Mouse (Mus musculus) lung, postnatal 36 days (tissue): ENCODE data around the gene Tmem213.
A peak's percentile ranks its signal among the peaks of the same experiment; 100 is the strongest.

ENCODE experiments used
- DNase-seq: peaks from one replicate; pipeline ENCODE4 v3.0.0; 2022; ENCODE audit warnings: mixed read lengths

Tmem213 gene

GRCm38 (mm10) chr6:38118341-38118740, 9.3 kb downstream of the Tmem213 start:
- no peak for DNase-seq

DNA sequence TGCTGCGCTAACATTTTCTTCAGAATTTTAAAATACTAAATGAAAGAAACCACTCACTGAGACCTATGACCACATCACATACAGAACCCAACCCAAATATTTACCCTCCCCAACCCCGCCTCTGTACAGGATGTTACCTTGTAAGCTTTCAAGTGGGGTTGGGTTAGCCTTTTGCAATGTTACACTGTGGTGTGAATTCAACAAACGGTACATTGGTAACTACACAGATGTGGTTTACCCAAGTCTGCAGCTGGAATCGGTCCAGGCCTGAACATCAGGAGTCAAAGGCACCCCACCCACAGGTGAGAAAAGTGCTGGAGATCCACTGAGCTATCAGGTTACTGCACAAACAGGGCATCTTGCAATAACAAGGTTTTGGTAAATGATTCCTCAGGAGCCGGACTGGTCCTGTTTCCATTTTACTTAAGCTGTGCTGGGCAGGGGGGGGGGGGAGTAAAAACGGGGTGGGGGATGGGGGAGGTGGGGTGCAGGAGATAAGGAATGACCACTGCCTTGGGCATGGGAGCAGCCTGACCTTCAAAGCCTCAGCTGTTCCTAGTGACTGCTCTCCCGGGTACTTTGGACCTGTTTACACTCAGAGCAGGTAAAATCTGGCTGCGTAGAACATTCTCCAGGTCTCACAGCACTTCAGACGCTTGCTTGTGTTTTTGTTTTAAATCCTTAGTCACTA, 11.8 kb downstream of the Tmem213 start:
- peak; percentile 86 for DNase-seq

DNA sequence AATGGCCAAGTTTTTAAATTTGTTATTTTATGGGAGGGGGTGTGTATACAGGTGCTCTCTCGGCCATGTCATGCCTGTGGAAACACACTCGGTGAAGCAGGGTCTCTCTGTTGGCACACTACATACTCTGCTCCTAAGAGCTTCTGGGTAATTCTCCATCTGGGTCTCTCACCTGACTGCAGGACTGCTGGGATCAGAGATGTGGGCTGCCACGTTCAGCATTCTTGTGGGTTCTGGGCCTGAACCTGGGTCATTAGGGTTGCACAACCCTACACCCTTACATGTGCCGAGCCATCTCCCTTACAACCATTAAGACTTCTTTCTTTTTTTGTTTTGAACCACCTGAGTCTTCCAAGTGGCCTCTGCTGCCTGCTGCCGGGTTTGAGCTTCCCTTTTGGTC, 12.8 kb downstream of the Tmem213 start:
- DNase-seq: no peak

DNA sequence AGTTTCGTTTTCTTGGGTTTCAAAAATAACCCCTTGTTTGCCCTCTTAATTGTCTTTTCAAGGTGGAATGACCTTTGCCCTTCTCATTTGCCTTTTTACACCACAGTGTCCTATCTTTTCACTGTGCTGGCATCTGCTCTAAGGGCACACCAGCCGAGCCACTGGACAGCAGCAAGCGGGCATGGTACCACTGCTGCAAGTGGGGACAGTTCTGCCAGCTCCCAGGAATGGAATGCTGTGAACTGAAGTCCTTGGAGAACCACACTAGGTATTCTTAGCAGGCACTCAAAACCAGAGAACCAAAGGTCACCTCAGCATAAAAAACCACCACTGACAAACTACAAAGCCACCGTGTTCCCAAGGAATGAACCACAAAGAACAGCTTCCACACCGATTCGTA, 13.7 kb downstream of the Tmem213 start:
- DNase-seq: peak; percentile 65

DNA sequence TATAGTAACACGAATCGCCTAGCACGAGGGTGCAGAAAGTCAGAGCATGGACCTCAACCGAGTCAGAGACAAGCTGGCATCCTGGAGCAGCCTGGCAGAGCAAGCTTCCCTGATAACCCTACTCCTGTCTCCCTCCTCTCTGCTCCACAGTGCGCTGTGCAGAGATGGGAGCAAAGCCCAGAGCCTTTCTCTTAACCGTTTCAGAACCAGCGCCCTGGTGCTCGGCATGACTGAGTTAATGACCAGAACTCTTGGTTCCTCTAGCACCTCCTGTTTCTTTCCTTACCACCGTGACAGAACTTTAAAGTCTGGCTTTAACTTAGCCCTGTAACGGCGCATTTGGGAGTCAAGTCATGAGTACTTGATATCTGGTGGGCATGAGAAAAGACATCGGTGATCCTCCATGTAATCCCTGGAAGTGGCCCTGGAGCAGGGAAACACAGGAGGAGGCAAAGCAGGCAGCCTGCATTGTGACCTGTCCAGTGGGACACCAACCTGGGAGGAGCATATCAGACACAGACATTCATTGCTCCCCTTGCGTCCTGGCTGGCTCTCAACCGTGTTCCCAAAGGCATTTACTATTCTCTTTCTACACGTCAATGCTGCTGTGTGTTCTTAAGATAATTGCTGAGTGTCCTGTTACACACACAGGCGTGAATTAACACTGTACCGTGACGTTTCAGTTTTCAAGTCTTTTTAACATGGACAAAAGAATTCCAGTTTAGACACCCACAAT, 14.6 kb downstream of the Tmem213 start:
- no peak for DNase-seq

GRCm38 (mm10) chr6:38124207-38124835, 15.3 kb downstream of the Tmem213 start, which contains the start of gene Atp6v0a4:
Atp6v0a4 (minus strand) TSS chr6:38124586.
- DNase-seq: peak; percentile 66

- DNase-seq: no peak
These were observed 15.8 kb downstream of the Tmem213 start for GRCm38 (mm10) chr6:38124882-38125281.

DNA sequence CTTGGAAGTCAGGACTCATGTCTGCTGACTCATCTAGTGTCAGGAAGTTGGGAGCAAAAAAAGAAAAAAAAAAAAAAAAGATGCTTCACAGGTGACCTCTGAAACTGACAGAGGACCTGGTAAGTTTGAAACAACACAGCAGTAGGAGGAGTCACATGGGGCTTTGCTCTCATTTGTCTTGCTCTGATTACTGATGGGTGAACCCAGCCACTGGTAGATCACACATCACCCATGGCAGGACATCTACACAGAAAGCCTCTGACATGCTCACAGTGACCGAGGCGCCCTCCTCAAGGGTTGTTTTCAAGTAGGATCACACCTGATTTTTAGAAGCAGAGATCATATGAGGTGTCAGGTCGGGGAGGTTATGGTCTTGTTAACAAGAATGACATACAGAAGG, 16.4 kb downstream of the Tmem213 start:
- DNase-seq: no peak

GRCm38 (mm10) chr6:38128115-38128514, 19.1 kb downstream of the Tmem213 start:
- peak; percentile 36 for DNase-seq

DNA sequence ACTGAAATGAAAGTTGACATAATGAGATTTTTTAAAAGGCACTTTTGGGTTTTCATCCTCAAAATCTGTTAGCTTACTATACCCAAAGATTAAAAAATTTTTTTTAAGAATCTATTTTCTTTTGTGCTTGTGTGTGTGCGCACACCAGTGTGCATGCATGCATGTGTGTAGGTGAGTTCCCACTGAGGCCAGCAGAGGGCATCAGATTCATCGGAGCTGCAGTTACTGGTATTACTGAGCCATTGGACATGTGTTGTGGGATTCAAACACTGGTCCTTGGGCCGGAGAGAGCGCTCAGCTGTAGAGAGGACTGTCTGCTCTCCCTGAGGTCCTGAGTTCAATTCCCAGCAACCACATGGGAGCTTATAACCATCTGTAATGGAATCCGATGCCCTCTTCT, 20.8 kb downstream of the Tmem213 start:
- no peak for DNase-seq

GRCm38 (mm10) chr6:38131801-38132231, 22.8 kb downstream of the Tmem213 start:
- DNase-seq: peak; percentile 59

DNA sequence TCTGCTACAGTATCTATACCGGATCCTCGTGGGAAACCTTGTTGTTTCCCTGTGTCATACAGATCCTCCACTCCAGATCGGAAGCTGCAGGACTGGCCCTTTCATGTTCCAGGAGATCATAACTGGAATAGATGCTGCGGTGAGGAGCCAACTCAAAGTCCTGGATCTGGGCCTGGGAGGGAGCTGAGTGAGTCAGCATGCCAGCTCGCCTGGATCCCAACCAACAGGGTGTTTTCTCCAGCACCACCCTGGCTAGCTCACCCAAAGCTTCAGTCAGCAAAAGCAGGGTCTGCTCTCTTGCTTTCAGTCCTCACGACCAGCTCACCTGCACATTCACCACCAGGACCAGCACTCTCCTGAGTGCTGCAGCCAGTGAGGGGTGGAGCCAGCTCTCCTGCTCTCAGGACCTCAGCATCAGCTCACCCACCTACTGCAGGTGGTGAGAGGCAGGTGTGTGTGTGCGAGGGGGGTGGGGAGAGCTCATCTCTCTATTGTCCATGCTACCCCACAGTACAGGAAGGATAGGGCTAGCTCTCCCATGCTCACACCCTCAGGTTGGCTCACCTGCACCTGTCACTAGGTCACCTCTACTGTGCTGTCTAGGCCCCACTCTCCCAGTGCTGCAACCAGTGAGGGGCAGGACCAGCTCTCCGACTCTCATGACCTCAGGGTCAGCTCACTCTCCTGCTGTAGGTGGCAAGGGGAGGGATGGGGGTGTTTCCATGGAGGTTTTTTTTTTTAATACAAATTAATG, 25.9 kb downstream of the Tmem213 start:
- peak; percentile 59 for DNase-seq

GRCm38 (mm10) chr6:38139086-38139485, 30.0 kb downstream of the Tmem213 start:
- no peak for DNase-seq

- DNase-seq: no peak
These were observed 31.3 kb downstream of the Tmem213 start for GRCm38 (mm10) chr6:38140402-38140801.

DNA sequence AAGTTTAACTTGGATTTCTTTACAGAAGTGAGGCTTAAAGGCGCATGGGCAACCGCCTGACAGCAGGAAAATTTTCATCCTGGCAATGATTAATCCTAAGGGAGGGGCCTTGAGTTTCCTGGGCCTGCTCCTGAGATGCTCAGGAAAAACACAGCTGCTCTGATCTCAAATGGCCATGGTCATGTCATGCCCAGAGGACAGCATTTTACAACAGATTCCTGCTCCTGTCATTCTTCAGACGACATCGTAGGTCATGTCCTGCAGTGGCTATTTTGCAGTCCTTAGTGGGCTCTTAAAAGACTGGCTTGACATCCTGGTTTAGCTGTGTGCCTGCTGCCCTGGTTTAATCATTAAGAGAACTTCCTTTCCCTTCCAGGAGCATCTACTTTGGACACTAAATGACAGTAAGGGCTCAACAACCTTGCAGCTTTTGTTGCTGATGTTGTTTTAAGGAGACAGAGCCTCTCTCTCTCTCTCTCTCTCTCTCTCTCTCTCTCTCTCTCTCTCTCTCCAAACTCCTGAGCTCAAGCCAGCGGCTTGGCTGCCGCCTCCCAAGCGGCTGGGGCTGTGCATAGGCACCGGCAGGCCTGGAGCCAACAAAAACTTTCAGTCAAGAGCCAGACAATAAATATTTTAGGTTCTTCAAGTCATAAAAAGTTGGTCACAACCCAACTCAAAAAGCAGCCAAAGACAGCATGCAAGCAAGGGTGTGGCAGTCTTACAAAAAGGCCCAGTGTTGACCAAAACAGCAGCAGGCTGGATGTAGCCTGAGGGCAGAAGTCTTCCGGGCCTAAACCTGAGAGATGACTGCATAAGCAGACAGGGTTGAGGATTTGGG, 35.3 kb downstream of the Tmem213 start:
- peak; percentile 80 for DNase-seq

DNA sequence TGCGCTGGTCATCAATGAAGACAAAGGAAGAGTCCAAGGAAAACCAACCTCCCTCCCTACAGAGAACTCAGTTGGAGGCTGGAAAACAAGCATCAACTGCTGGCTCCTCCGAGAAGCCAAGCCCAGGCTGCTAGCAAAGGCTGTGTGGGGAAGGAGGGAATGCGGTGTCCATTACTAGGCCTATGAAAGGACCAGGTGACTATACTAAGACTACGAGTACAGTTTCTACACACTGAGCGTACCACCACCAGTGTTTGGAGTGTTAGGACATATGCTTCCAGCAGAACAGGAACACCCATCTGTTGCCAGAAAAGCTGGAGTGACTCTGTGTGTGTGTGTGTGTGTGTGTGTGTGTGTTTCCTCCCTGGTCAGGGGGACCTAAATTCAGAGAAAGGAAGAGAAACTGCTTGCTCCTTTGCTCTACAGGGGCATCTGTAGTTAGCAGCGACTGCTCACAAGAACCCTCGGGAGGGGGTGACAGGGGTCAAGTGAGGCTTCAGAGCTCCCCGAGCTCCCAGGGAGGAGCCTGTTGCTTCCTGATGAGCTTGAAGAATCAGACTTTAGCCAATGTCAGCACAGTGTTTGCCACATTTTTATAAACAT, 36.5 kb downstream of the Tmem213 start:
- no peak for DNase-seq

DNA sequence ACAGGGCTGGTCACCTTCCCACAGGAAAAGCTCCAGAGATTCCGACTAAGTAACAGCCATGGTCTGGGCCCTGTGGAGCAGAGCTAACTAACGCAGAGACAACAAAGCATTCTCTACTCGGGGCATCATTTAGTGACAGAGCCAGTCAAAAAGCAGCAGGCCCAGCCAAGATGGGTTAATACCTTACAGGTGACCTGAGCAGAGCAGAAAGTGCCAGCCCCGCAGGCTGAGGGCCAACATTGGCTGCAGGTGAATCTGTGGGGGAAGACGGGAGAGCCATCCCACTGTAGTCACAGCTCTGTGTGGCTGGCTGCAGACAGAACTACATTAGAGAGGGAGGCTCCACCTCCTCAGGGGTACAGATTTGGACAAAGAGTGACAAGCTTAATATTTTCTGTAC, 38.2 kb downstream of the Tmem213 start:
- no peak for DNase-seq

DNA sequence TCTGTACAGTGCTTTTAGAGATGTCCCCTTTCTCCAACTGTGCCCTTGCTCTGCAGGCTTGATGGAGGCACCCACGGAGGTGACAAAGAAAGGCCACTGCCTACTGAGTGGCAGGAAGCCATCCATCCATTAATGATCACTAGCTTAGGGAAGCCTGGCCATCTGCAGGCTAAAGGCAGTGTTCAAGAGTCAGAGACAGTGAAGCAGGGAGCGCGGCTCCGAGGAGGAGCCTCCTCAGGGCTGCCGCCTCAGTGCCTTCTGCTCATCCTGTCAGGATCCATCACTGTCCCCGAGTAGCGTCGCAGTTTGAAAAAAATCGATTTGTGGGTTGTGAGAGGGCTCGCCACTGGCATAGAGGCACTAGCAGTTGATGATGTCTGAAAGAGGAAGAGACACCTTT, 39.6 kb downstream of the Tmem213 start:
- DNase-seq: no peak

- DNase-seq: no peak
These were observed 40.4 kb downstream of the Tmem213 start for GRCm38 (mm10) chr6:38149483-38149882.

DNA sequence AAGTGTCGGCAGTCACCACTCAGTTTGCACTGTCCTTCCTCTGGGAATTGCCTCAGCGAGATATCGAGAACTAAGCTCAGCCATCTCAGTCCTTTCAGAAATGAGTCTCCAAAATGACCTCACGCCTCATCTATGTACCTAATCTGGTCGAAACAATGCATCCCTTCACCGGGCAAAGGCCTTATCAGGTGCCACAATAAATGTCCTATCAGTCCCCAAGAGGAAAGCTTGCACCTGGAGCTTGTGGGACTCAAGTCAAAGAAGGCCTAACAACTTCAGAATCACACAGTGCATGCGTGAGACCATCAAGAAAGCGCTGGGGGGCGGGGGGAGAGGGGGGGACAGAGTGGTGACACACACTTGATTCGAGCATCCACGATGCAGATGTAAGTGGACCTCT, 43.2 kb downstream of the Tmem213 start:
- no peak for DNase-seq

- no peak for DNase-seq
These were observed 47.1 kb downstream of the Tmem213 start for GRCm38 (mm10) chr6:38156204-38156603.

- no peak for DNase-seq
These were observed 48.9 kb downstream of the Tmem213 start for GRCm38 (mm10) chr6:38157925-38158324.
